Mouse (Mus musculus) liver, postnatal 0 days (tissue): ENCODE data around the gene Relb.

Experiments
- CTCF ChIP-seq: sonication (generic); IDR thresholded peaks from 2 replicates; pipeline ENCODE4 v1.5.1; 2016; ENCODE audit warnings: antibody characterized with exemption, low read depth
- EP300 ChIP-seq: IDR thresholded peaks from 2 replicates; pipeline ENCODE4 v1.6.1; 2016; ENCODE audit warnings: antibody characterized with exemption, low read depth, mild to moderate bottlenecking

DNA sequence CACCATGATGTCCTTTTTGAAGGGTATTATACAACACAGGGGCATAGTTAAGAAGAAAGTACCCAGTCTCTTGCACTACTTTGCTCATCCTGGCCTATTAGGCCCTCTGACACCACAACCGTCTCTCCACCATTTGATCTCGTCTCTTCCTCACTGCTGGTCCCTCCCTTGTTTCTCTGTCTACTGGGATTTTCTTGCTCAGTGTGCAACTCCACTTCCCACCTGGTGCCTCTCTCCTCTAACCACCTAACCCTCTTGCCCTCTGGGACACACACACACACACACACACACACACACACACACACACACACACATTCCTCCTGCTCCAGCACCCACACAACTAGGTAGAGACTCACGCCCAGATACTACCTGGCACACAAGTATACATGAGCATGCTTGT is 49.7 kb upstream of the Relb start:
- TF ChIP-seq CTCF (no peak), EP300 (no peak)
